Mouse (Mus musculus) limb, embryonic 14.5 days (tissue): ENCODE measurements around the gene Ttc13. TPM values are rescaled to one million over a fixed set of nuclear protein-coding genes. Genes with fewer than 3 reads are reported as not detected.
A peak's percentile ranks its signal among the peaks of the same experiment; 100 is the strongest.

Experiments used
- ATAC-seq: fragments of 200-750 bp; cut with Nextera tagmentation; 2 replicates; pipeline ENCODE4 v1.8.0; 2017; ENCODE audit warnings: low read depth, moderate number of reproducible peaks, moderate TSS enrichment; ENCODE audit not compliant: low FRiP score
- DNase-seq: peaks from one replicate; pipeline ENCODE4 v3.0.0-alpha.2; 2015; ENCODE audit warnings: low spot score
- H3K27ac ChIP-seq: fragments of 300-500 bp; sonication (generic); replicated peaks from 2 replicates; pipeline ENCODE4 v1.5.1; 2014; ENCODE audit warnings: low read depth, mild to moderate bottlenecking, low read length, moderate library complexity, mixed read lengths
- H3K27me3 ChIP-seq: fragments of 300-500 bp; sonication (generic); 2 replicates; pipeline ENCODE4 v1.6.1; 2014; ENCODE audit warnings: low read length, mixed read lengths; ENCODE audit not compliant: control insufficient read depth, insufficient read depth
- H3K36me3 ChIP-seq: fragments of 300-500 bp; sonication (generic); 2 replicates; pipeline ENCODE4 v1.6.1; 2014; ENCODE audit warnings: mild to moderate bottlenecking, low read length, moderate library complexity, mixed read lengths; ENCODE audit not compliant: control insufficient read depth, insufficient read depth
- H3K4me1 ChIP-seq: fragments of 300-500 bp; sonication (generic); 2 replicates; pipeline ENCODE4 v1.6.1; 2014; ENCODE audit warnings: antibody characterized with exemption, low read length, mixed read lengths; ENCODE audit not compliant: control insufficient read depth, insufficient read depth
- H3K4me2 ChIP-seq: fragments of 300-500 bp; sonication (generic); replicated peaks from 2 replicates; pipeline ENCODE4 v1.6.1; 2014; ENCODE audit warnings: low read depth, mild to moderate bottlenecking, low read length, moderate library complexity; ENCODE audit not compliant: severe bottlenecking
- H3K4me3 ChIP-seq: fragments of 300-500 bp; sonication (generic); replicated peaks from 2 replicates; pipeline ENCODE4 v1.5.1; 2014; ENCODE audit warnings: low read length
- H3K9ac ChIP-seq: fragments of 300-500 bp; sonication (generic); 2 replicates; pipeline ENCODE4 v1.6.1; 2014; ENCODE audit warnings: mild to moderate bottlenecking, low read depth, low read length, moderate library complexity; ENCODE audit not compliant: severe bottlenecking
- H3K9me3 ChIP-seq: fragments of 300-500 bp; sonication (generic); 2 replicates; pipeline ENCODE4 v1.6.1; 2016; ENCODE audit warnings: low read length; ENCODE audit not compliant: control insufficient read depth
- POLR2A ChIP-seq: fragments of 200-500 bp; IDR thresholded peaks from 2 replicates; pipeline ENCODE4 v1.8.0; 2012; ENCODE audit warnings: inconsistent platforms, mild to moderate bottlenecking, moderate library complexity, borderline replicate concordance; ENCODE audit not compliant: insufficient read depth, insufficient read length; ENCODE audit errors: extremely low read depth
- WGBS: fragments of 180-500 bp; shearing (Covaris S2); extraction: QIAGEN DNeasy Blood & Tissue Kit; methylation state at CpG from one replicate; pipeline ENCODE4 v1.1.7; 2014; 5-methylcytosine and 5-hydroxymethylcytosine counted together
- polyA plus RNA-seq, 2 experiments: library from polyadenylated mRNA; depleted of rRNA in 1 of 2; stranded (reverse) in 1 of 2; unstranded in 1 of 2; fragments of >200 nt; fragmentation: Nextera tagmentation in 1 of 2; extraction: Ambion mirVana in 1 of 2; gene quantifications; 2 replicates each; pipeline versions ENCODE4 v1.2.1 to v1.2.3; 2012 to 2014

The Ttc13 gene
- polyA plus RNA-seq, 2 experiments, result 44.3 to 46.5 TPM

- Histone ChIP-seq H3K27me3 (no peaks in the 10 kb centered on the region), H3K4me1 (peaks cover 4% of the 10 kb centered on the region), H3K9me3 (no peaks in the 10 kb centered on the region), H3K9ac (no peak overlapping the region), H3K4me2 (no peak overlapping the region), H3K4me3 (no peak overlapping the region), H3K36me3 (peaks cover 59% of the 10 kb centered on the region), H3K27ac (no peak overlapping the region)
- DNase-seq, result no peak
- 86% methylated on average over 10 of the region's 10 CpGs for WGBS
- TF ChIP-seq POLR2A, result no peak
- no peak for ATAC-seq
Measured at GRCm38 (mm10) chr8:124681077-124681791, 40.5 kb downstream of the Ttc13 start.

- peaks cover 4% of the 10 kb centered on the region for H3K4me1 ChIP-seq
- H3K4me3 ChIP-seq, result no peak overlapping the region
- H3K4me2 ChIP-seq, result no peak overlapping the region
- no peaks in the 10 kb centered on the region for H3K27me3 ChIP-seq
- no peak for DNase-seq
- H3K9ac ChIP-seq, result no peak overlapping the region
- 92% methylated on average over 13 of the region's 13 CpGs for WGBS
- no peak overlapping the region for H3K27ac ChIP-seq
- H3K9me3 ChIP-seq, result no peaks in the 10 kb centered on the region
- ATAC-seq, result no peak
- H3K36me3 ChIP-seq, result peaks cover 66% of the 10 kb centered on the region
- no peak for TF ChIP-seq POLR2A
Measured at GRCm38 (mm10) chr8:124678246-124678645, 43.5 kb downstream of the Ttc13 start.

- Histone ChIP-seq H3K4me2 (no peak overlapping the region), H3K27ac (peak overlapping the region; percentile 74; the same call in 1 of the 2 replicates), H3K27me3 (no peaks in the 10 kb centered on the region), H3K4me3 (no peak overlapping the region), H3K9ac (peak overlapping the region; percentile 51), H3K4me1 (peaks cover 4% of the 10 kb centered on the region), H3K9me3 (no peaks in the 10 kb centered on the region), H3K36me3 (peaks cover 73% of the 10 kb centered on the region)
- WGBS, result 42% methylated on average over 12 of the region's 12 CpGs
- DNase-seq (peak; percentile 94), ATAC-seq (peak; percentile 85)
- no peak for TF ChIP-seq POLR2A
Measured at GRCm38 (mm10) chr8:124677486-124677885, 44.3 kb downstream of the Ttc13 start.

GRCm38 (mm10) chr8:124677078-124677477, 44.7 kb downstream of the Ttc13 start:
- Histone ChIP-seq H3K27ac (peak overlapping the region; percentile 74; the same call in 1 of the 2 replicates), H3K4me1 (peaks cover 4% of the 10 kb centered on the region), H3K9ac (peak overlapping the region; percentile 51), H3K4me3 (no peak overlapping the region), H3K36me3 (peaks cover 73% of the 10 kb centered on the region), H3K4me2 (no peak overlapping the region), H3K27me3 (no peaks in the 10 kb centered on the region), H3K9me3 (no peaks in the 10 kb centered on the region)
- 91% methylated on average over 7 of the region's 7 CpGs for WGBS
- no peak for ATAC-seq
- TF ChIP-seq POLR2A, result no peak
- DNase-seq, result no peak

GRCm38 (mm10) chr8:124676661-124677060, 45.1 kb downstream of the Ttc13 start:
- Histone ChIP-seq H3K27me3 (no peaks in the 10 kb centered on the region), H3K36me3 (peaks cover 72% of the 10 kb centered on the region), H3K9ac (no peak overlapping the region; the same call in 1 of the 2 replicates), H3K9me3 (no peaks in the 10 kb centered on the region), H3K27ac (no peak overlapping the region), H3K4me3 (no peak overlapping the region), H3K4me2 (no peak overlapping the region), H3K4me1 (peaks cover 4% of the 10 kb centered on the region)
- ATAC-seq (no peak), DNase-seq (no peak)
- 92% methylated on average over 4 of the region's 4 CpGs for WGBS
- TF ChIP-seq POLR2A, result no peak
